15 mouse cellular contexts compared by ENCODE assay signal in the genomic region with DNA sequence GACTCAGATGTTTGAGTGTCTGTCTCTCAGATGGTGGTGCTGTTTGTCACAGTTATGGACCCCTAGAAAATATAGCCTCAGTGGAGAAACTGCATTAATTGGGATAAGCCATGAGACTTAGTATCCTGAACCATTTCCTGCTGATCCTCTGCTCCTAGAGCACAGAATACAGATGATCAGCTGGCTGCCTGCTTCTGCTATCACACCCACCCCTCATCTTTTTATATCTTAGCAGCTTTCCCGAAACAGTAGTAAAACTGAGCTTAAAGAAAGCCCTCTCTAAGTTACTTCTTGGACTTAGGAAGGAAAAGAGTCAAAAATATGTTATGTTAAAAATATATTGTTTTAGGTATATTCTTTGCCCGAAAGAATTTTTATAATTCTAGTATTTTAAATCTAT.
"Had no signal": no experiment of that assay in that cellular context is flagged by ENCODE, and none has a peak within 500 bp of the region (broad histone marks: within the 10 kb centered on the region; RNA-seq: fewer than 3 reads in every experiment).

No protein-coding gene starts in this region.

- ATAC-seq: liver, embryonic 12.5 days; liver, postnatal 0 days; lung, postnatal 0 days; midbrain, embryonic 13.5 days; midbrain, embryonic 15.5 days; midbrain, embryonic 16.5 days had no signal

- DNase-seq: left cerebral cortex, postnatal 4 days; liver; liver, embryonic 13.5 days; liver, postnatal 0 days; lung, adult 2 months; lung, embryonic 14.5 days; lung, postnatal 10 days; lung, postnatal 14 days; lung, postnatal 4 days; midbrain, embryonic 14.5 days had no signal
